Mouse (Mus musculus): ENCODE data around the gene Emsy.

DNA sequence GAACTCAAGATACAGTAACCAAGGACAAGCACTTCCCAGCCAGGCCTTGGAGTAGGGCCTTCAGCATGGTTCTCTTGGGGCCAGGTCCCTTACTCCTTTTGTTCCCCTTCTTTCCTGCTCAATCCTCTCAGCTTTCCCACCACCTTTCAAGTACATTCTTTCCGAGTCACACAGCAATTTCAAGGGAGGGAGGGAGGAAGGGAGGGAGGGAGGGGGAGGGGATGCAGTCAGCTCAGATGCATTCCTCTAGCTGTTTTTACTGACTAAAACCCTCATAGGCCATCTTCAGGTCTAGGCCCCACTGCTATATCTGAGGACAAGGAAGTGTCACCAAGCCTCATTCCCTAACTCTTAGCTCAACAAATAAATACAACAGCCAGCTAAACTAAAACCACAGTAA, 12.3 kb downstream of the Emsy start:
- TF ChIP-seq CTCF (IDR thresholded peaks at IDR 0.05; ENCODE audit: extremely low read depth, insufficient read depth, low read length) = no peak
- no peak for TF ChIP-seq POLR2A (IDR thresholded peaks at IDR 0.05; ENCODE audit: extremely low read depth, insufficient read depth, low read length)
